Mouse (Mus musculus) right cerebral cortex, adult 18-20 months (tissue): ENCODE data around the gene Opa3.

Source experiments
- DNase-seq: peaks from one replicate; pipeline ENCODE4 v3.0.0; 2022; ENCODE audit warnings: mixed read lengths

Opa3 gene

GRCm38 (mm10) chr7:19227883-19228792, at the start of gene Opa3:
TSS of gene Opa3 (plus strand) at chr7:19228334.
- DNase-seq, result peak; percentile 100

GRCm38 (mm10) chr7:19178443-19179092, 49.6 kb upstream of the Opa3 start:
- DNase-seq, result peak; percentile 88

- peak; percentile 75 for DNase-seq
Measured at GRCm38 (mm10) chr7:19179173-19179572, 49.0 kb upstream of the Opa3 start.

- DNase-seq, result no peak
Measured at GRCm38 (mm10) chr7:19179936-19180335, 48.2 kb upstream of the Opa3 start.

- DNase-seq, result no peak
Measured at GRCm38 (mm10) chr7:19180862-19181429, 47.2 kb upstream of the Opa3 start.

- no peak for DNase-seq
Measured at GRCm38 (mm10) chr7:19184250-19184649, 43.9 kb upstream of the Opa3 start.

- no peak for DNase-seq
Measured at GRCm38 (mm10) chr7:19184758-19185157, 43.4 kb upstream of the Opa3 start.

- no peak for DNase-seq
Measured at GRCm38 (mm10) chr7:19194676-19195075, 33.5 kb upstream of the Opa3 start.

GRCm38 (mm10) chr7:19196676-19197075, 31.5 kb upstream of the Opa3 start:
- DNase-seq, result no peak

GRCm38 (mm10) chr7:19197985-19198384, 30.1 kb upstream of the Opa3 start:
- no peak for DNase-seq

- DNase-seq, result no peak
Measured at GRCm38 (mm10) chr7:19201660-19202059, 26.5 kb upstream of the Opa3 start.

GRCm38 (mm10) chr7:19202065-19202850, 25.9 kb upstream of the Opa3 start:
- no peak for DNase-seq

GRCm38 (mm10) chr7:19208201-19208910, 19.8 kb upstream of the Opa3 start:
- no peak for DNase-seq

- DNase-seq, result no peak
Measured at GRCm38 (mm10) chr7:19208944-19209472, 19.1 kb upstream of the Opa3 start.

- no peak for DNase-seq
Measured at GRCm38 (mm10) chr7:19209494-19209893, 18.6 kb upstream of the Opa3 start.

- DNase-seq, result no peak
Measured at GRCm38 (mm10) chr7:19210010-19210409, 18.1 kb upstream of the Opa3 start.

GRCm38 (mm10) chr7:19211041-19211675, 17.0 kb upstream of the Opa3 start:
- no peak for DNase-seq

GRCm38 (mm10) chr7:19211996-19212755, 16.0 kb upstream of the Opa3 start, which contains the start of gene Gpr4:
TSS of gene Gpr4 (plus strand) at chr7:19212538.
- DNase-seq, result no peak

GRCm38 (mm10) chr7:19213385-19213784, 14.7 kb upstream of the Opa3 start:
- DNase-seq, result no peak

GRCm38 (mm10) chr7:19214369-19214768, 13.8 kb upstream of the Opa3 start:
- DNase-seq, result no peak

- DNase-seq, result no peak
Measured at GRCm38 (mm10) chr7:19214940-19215339, 13.2 kb upstream of the Opa3 start.
